Mouse (Mus musculus) bone marrow macrophage, adult 2 months (primary cell): ENCODE data around the gene Lhx8.

ENCODE experiments used
- CTCF ChIP-seq: IDR thresholded peaks from 2 replicates; pipeline ENCODE4 v1.5.1; 2012; ENCODE audit warnings: low read depth, mild to moderate bottlenecking, low read length, moderate library complexity
- POLR2A ChIP-seq: IDR thresholded peaks from 2 replicates; pipeline ENCODE4 v1.6.1; 2012; ENCODE audit warnings: mild to moderate bottlenecking, low read depth, low read length, borderline replicate concordance

- no peak for TF ChIP-seq POLR2A
- TF ChIP-seq CTCF = no peak
Observed at GRCm38 (mm10) chr3:154298490-154298889, 32.0 kb downstream of the Lhx8 start.
